ENCODE assay signal across 17 mouse cellular contexts in genomic region chr3:61738528-61738927, GRCm38 (mm10).
DNase-seq lines count a peak whose midpoint lies in the region; ATAC-seq and TF ChIP-seq lines count a peak whose summit lies in the region.
"Had no signal": no experiment of that assay in that cellular context is flagged by ENCODE, and none has a peak within 500 bp of the region (broad histone marks: within the 10 kb centered on the region; RNA-seq: fewer than 3 reads in every experiment).

No protein-coding gene starts in this region.

- no peaks in the 10 kb centered on the region for H3K4me1 ChIP-seq in hindbrain, embryonic 14.5 days (replicated peaks; ENCODE audit: control insufficient read depth, insufficient read depth, low read length)
- no peaks in the 10 kb centered on the region for H3K4me1 ChIP-seq in hindbrain, embryonic 11.5 days (replicated peaks; ENCODE audit: control insufficient read depth, insufficient read depth, low read length)
- H3K4me1 ChIP-seq in forebrain, embryonic 15.5 days: no peaks in the 10 kb centered on the region
- H3K4me1 ChIP-seq in neural tube, embryonic 15.5 days: no peaks in the 10 kb centered on the region
- H3K4me1 ChIP-seq: embryonic facial prominence, embryonic 12.5 days; limb, embryonic 12.5 days had no signal

- no peaks in the 10 kb centered on the region for H3K9me3 ChIP-seq in hindbrain, embryonic 14.5 days (ENCODE audit: control insufficient read depth, low read length)
- no peaks in the 10 kb centered on the region for H3K9me3 ChIP-seq in hindbrain, embryonic 11.5 days (ENCODE audit: control insufficient read depth, low read length)
- no peaks in the 10 kb centered on the region for H3K9me3 ChIP-seq in forebrain, embryonic 15.5 days
- H3K9me3 ChIP-seq in neural tube, embryonic 15.5 days (replicated peaks): no peaks in the 10 kb centered on the region
- H3K9me3 ChIP-seq: embryonic facial prominence, embryonic 12.5 days; limb, embryonic 12.5 days had no signal

- WGBS in hindbrain, embryonic 14.5 days: 67% methylated on average over 1 of the region's 1 CpGs
- WGBS in hindbrain, embryonic 11.5 days: 72% methylated on average over 1 of the region's 1 CpGs
- 54% methylated on average over 1 of the region's 1 CpGs for WGBS in forebrain, embryonic 15.5 days
- WGBS in neural tube, embryonic 15.5 days: 46% methylated on average over 1 of the region's 1 CpGs

- ATAC-seq in hindbrain, embryonic 14.5 days (ENCODE audit: low FRiP score): peak; percentile 46; the same call in 1 of the 2 replicates
- no peak for ATAC-seq in hindbrain, embryonic 11.5 days (ENCODE audit: low FRiP score)
- 0 out of 2 replicates have a peak, but pooled peaks have one; percentile 64 for ATAC-seq in forebrain, embryonic 15.5 days (replicated peaks)
- ATAC-seq in neural tube, embryonic 15.5 days (ENCODE audit: low FRiP score): peak; percentile 38; the same call in 1 of the 2 replicates
- ATAC-seq: intestine, postnatal 0 days; lung, postnatal 0 days had no signal

- intact Hi-C loops in gastrocnemius, adult 2 months (cut with DNase I): no loop called here

- no peak overlapping the region for H3K9ac ChIP-seq in hindbrain, embryonic 14.5 days
- no peak overlapping the region for H3K9ac ChIP-seq in hindbrain, embryonic 11.5 days (ENCODE audit: low read depth, low read length)
- no peak overlapping the region for H3K9ac ChIP-seq in forebrain, embryonic 15.5 days (replicated peaks)
- no peak overlapping the region for H3K9ac ChIP-seq in neural tube, embryonic 15.5 days (replicated peaks)
- H3K9ac ChIP-seq: embryonic facial prominence, embryonic 12.5 days; limb, embryonic 12.5 days; liver, embryonic 14.5 days had no signal

- no peak for TF ChIP-seq CTCF in gastrocnemius, adult 2 months (IDR thresholded peaks at IDR 0.05)

- no peak overlapping the region for H3K4me2 ChIP-seq in hindbrain, embryonic 14.5 days (replicated peaks)
- no peak overlapping the region for H3K4me2 ChIP-seq in hindbrain, embryonic 11.5 days (replicated peaks; ENCODE audit: low read depth, low read length)
- H3K4me2 ChIP-seq in forebrain, embryonic 15.5 days (replicated peaks): no peak overlapping the region
- H3K4me2 ChIP-seq in neural tube, embryonic 15.5 days: no peak overlapping the region
- H3K4me2 ChIP-seq: embryonic facial prominence, embryonic 12.5 days; limb, embryonic 12.5 days had no signal

- no peaks in the 10 kb centered on the region for H3K36me3 ChIP-seq in hindbrain, embryonic 14.5 days (replicated peaks; ENCODE audit: control insufficient read depth, insufficient read depth)
- no peaks in the 10 kb centered on the region for H3K36me3 ChIP-seq in hindbrain, embryonic 11.5 days (ENCODE audit: control insufficient read depth, insufficient read depth, low read length)
- H3K36me3 ChIP-seq in forebrain, embryonic 15.5 days: no peaks in the 10 kb centered on the region
- H3K36me3 ChIP-seq in neural tube, embryonic 15.5 days: no peaks in the 10 kb centered on the region
- H3K36me3 ChIP-seq: embryonic facial prominence, embryonic 12.5 days; limb, embryonic 12.5 days had no signal

- DNase-seq in hindbrain, embryonic 14.5 days (ENCODE audit: low spot score): no peak
- DNase-seq in hindbrain, embryonic 11.5 days (ENCODE audit: low spot score): no peak
- peak; percentile 14 for DNase-seq in right cerebral cortex, adult 18-20 months
- DNase-seq in right cerebral cortex, postnatal 4 days: no peak
- no peak for DNase-seq in gastrocnemius, adult 2 months
- no peak for DNase-seq in adrenal gland, postnatal 36 days
- DNase-seq: cerebellum, postnatal 25 days; heart, adult 18-20 months; heart, postnatal 4 days had no signal

- H3K4me3 ChIP-seq in hindbrain, embryonic 14.5 days (replicated peaks; ENCODE audit: low read length): no peak overlapping the region
- no peak overlapping the region for H3K4me3 ChIP-seq in hindbrain, embryonic 11.5 days (ENCODE audit: low read depth, low read length)
- H3K4me3 ChIP-seq in forebrain, embryonic 15.5 days: no peak overlapping the region
- H3K4me3 ChIP-seq in neural tube, embryonic 15.5 days (replicated peaks): no peak overlapping the region
- H3K4me3 ChIP-seq in gastrocnemius, adult 2 months: no peak overlapping the region
- H3K4me3 ChIP-seq: embryonic facial prominence, embryonic 12.5 days; limb, embryonic 12.5 days; myocyte had no signal

- H3K27me3 ChIP-seq in hindbrain, embryonic 14.5 days (ENCODE audit: control insufficient read depth, insufficient read depth, low read length): no peaks in the 10 kb centered on the region
- no peaks in the 10 kb centered on the region for H3K27me3 ChIP-seq in hindbrain, embryonic 11.5 days (ENCODE audit: control insufficient read depth, insufficient read depth, low read length)
- no peaks in the 10 kb centered on the region for H3K27me3 ChIP-seq in forebrain, embryonic 15.5 days
- no peaks in the 10 kb centered on the region for H3K27me3 ChIP-seq in neural tube, embryonic 15.5 days (replicated peaks)
- H3K27me3 ChIP-seq: embryonic facial prominence, embryonic 12.5 days; limb, embryonic 12.5 days had no signal

- H3K27ac ChIP-seq in hindbrain, embryonic 14.5 days: no peak overlapping the region
- no peak overlapping the region for H3K27ac ChIP-seq in hindbrain, embryonic 11.5 days (ENCODE audit: low read depth, low read length)
- H3K27ac ChIP-seq in forebrain, embryonic 15.5 days (replicated peaks): no peak overlapping the region
- H3K27ac ChIP-seq in neural tube, embryonic 15.5 days (replicated peaks): no peak overlapping the region
- H3K27ac ChIP-seq in gastrocnemius, adult 2 months: no peak overlapping the region
- H3K27ac ChIP-seq: embryonic facial prominence, embryonic 12.5 days; limb, embryonic 12.5 days; liver, embryonic 14.5 days had no signal
